Mouse (Mus musculus): ENCODE measurements around the gene Smarca2. TPM values are rescaled to one million over a fixed set of nuclear protein-coding genes. Genes with fewer than 3 reads are reported as not detected.

The Smarca2 gene
- polyA plus RNA-seq, 2 experiments from 2014 or later: 43.0 to 60.0 TPM

DNA sequence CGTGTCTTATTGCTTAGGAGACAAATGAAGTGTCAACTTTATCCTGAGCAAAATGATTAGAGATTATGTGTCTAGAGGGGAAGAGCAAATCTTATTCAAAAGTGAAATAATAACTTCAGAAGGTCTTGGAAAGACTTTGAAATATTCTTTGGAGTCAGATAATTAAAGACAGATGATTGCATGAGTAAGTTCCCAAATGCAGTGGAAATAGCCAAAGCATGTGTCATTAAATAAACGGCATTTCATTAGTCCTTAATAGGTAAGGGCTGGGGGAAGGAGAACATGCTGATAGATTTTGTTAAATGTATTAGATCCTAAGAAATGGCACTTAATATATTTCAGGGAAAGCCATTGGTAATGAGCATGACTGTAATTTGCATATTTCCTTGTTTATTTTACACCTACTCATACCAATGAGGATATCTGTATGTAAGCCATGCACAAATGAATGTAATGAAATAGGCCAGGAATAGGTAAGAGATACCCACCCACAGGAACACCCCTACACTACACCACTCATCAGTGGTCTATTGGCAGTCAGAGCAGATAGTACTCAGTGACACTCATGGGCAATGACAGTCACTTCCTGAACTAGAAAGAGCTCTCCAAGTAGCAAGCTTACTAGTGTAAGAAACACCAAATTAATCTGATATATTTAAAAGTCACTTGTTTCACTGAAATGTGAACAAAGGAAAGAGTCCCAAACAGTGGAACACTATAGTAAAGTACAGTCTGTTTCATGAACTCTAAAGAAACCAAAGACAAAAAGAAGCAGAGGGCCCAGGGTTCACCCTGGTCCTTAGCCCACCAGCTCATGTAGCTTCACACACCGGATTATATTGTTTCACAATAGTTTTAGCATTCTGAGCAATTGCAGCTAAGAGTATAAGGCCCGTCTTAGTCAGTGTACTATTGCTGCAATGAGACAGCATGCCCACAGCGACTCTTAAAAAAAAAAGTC lies 185.8 kb downstream of the Smarca2 start:
- no peak for ATAC-seq

DNA sequence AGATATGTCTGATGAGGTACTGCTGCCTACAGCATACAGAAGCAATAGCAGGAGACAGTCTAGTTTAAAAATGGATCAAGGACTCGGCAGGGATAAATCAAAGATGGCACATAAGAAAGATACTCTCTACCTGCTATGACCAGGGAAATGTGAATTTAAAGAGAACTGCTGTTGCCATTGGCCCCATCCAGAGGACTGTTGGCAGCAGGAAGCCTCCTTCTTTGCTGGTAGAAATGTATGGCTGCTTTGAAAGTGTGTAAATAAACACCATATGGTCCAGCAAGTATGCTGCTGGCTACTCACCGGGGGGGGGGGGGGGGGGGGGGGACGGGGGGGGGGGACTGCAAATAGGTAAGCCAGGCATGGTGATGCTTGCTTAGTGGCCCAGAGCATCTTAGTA lies 189.5 kb downstream of the Smarca2 start:
- ATAC-seq: no peak

DNA sequence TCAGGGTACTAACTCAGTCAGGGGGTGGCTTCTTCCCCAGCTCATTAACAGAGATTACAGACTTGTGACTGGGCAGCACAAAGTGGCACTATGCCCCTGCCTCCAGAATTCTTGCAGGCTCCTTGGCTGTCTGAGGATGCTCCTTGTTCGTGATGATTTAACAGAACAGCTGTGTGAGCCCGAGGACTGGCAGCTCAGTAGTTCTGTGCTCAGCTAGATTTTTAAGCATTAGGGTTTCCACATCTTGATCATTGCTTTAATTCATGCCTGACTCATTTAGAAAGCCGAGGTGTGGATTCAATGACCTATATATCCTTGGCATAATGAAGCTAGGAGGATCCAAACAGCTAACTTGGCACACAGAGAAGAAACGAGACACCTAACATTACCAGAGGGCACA lies 191.2 kb downstream of the Smarca2 start:
- no peak for ATAC-seq

DNA sequence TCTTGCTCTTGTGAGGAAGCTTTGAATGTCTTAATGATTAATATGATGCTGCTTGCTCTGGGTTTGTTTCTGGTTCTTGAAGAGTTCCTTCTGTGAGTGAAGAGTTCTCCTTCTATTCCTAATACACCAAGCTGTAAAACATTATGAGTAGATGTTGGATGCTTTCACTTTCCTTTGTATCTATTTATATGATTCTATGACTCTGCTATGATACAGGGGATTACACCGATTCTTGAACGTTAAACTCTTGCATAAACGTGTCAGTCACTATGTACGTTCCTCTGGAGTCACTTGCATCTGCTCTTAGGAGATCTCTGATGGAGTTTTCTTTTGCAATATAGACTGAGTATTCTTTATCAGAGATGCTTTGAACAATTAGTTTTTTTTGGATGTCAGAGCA lies 199.6 kb downstream of the Smarca2 start:
- ATAC-seq: peak; percentile 57

DNA sequence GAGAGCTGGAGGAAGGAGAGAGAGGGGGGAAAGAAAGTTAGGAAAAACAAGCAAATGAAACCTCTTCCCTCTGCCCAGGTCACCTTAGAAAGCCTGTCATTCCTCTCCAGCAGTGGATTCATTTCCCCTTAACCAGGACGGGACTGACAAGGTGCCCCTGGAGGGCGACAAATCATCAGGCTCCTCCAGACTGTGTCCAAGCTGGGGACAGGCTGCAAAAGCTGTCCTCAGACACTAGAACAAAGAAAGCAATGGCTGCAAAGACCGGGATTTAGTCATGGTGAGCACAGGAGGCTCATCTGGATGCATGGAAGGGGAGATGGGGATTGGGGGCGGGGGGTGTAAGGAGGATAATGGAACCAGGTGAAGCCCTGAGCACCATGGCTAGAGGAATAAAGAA lies 209.8 kb downstream of the Smarca2 start:
- ATAC-seq: no peak

DNA sequence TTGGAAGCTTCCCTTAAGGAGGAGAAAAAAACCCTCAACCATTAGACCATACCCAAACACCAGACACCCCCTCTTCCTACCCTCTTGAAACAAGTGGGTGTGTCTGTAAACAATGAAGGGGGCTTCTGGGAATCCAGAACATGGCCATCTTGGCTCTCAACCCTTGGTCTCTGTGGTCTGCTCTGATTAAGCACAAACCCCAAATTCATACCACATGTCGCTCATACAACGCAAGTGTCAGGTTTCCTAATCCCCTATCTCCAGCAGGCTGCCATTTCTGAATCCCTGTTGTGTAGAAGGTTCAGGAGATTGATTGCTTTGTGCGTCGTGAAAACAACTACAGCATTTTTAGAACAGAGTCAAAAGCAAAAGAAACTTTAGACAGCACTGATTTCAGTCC lies 213.1 kb downstream of the Smarca2 start:
- ATAC-seq: no peak
